Mouse (Mus musculus) cerebellum, adult 8-10 months (tissue): ENCODE measurements around the gene Golph3l.
A peak's percentile ranks its signal among the peaks of the same experiment; 100 is the strongest.

ENCODE experiments used
- DNase-seq: peaks from one replicate; pipeline ENCODE4 v3.0.0; 2022

Golph3l gene

GRCm38 (mm10) chr3:95657108-95657507 is 68.4 kb downstream of the Golph3l start:
- no peak for DNase-seq

- DNase-seq: no peak
Measured at GRCm38 (mm10) chr3:95657711-95658110, 69.0 kb downstream of the Golph3l start.

GRCm38 (mm10) chr3:95658236-95658867 is 69.6 kb downstream of the Golph3l start, which contains the start of gene Mcl1:
TSS of gene Mcl1 (plus strand) at chr3:95658788.
- peak; percentile 91 for DNase-seq

- DNase-seq: peak; percentile 59
Measured at GRCm38 (mm10) chr3:95658868-95659712, 70.4 kb downstream of the Golph3l start.

- DNase-seq: no peak
Measured at GRCm38 (mm10) chr3:95659948-95660347, 71.2 kb downstream of the Golph3l start.

GRCm38 (mm10) chr3:95660788-95661478 is 72.2 kb downstream of the Golph3l start:
- no peak for DNase-seq

- DNase-seq: no peak
Measured at GRCm38 (mm10) chr3:95661945-95662715, 73.4 kb downstream of the Golph3l start.

GRCm38 (mm10) chr3:95662724-95663449 is 74.2 kb downstream of the Golph3l start:
- no peak for DNase-seq

- no peak for DNase-seq
Measured at GRCm38 (mm10) chr3:95663486-95663885, 74.8 kb downstream of the Golph3l start.

GRCm38 (mm10) chr3:95663969-95664608 is 75.4 kb downstream of the Golph3l start:
- DNase-seq: no peak

GRCm38 (mm10) chr3:95664940-95665352 is 76.2 kb downstream of the Golph3l start:
- no peak for DNase-seq

- DNase-seq: no peak
Measured at GRCm38 (mm10) chr3:95666124-95666844, 77.5 kb downstream of the Golph3l start.

GRCm38 (mm10) chr3:95667521-95667920 is 78.8 kb downstream of the Golph3l start:
- no peak for DNase-seq

GRCm38 (mm10) chr3:95668026-95668425 is 79.3 kb downstream of the Golph3l start:
- DNase-seq: no peak
